Mouse (Mus musculus): ENCODE measurements around the gene Inhbe. TPM values are rescaled to one million over a fixed set of nuclear protein-coding genes. Genes with fewer than 3 reads are reported as not detected.

Gene Inhbe
- polyA plus RNA-seq (2016; fragmentation: Nextera tagmentation; extraction: Ambion mirVana): 0.08 TPM in 1 of 2 replicates, not detected in the other

- ATAC-seq (ENCODE audit: low FRiP score): no peak
- Histone ChIP-seq H3K27me3 (peaks cover 8% of the 10 kb centered on the region; the same call in 1 of the 2 replicates), H3K9me3 (replicated peaks) (no peaks in the 10 kb centered on the region), H3K27ac (no peak within 1 kb of the TSS), H3K4me3 (no peak within 1 kb of the TSS), H3K9ac (no peak within 1 kb of the TSS), H3K36me3 (no peaks in the 10 kb centered on the region), H3K4me2 (replicated peaks) (no peak within 1 kb of the TSS), H3K4me1 (peaks cover 5% of the 10 kb centered on the region; the same call in 1 of the 2 replicates)
- WGBS: 88% methylated on average over 18 of the region's 18 CpGs
Observed at GRCm38 (mm10) chr10:127353909-127354895, at the start of gene Inhbe. Inhbe (minus strand) TSS chr10:127354411.

DNA sequence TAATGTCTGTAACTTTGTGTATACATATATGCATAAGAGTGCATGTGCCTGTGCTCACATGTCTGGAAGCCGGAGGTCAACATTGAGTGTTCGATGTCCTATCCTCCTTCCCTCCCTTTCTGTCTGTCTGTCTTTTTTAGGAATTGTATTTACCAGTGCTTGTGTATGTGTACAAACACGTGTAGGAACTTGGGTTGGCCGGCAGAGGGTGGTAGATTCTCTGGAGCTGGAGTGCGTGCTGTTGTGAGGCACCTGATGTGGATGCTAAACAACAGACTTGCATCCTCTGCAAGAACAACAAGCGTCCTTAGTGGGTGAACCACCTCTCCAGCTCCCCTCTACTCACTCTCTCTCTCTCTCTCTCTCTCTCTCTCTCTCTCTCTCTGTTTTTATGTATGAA is 37.6 kb upstream of the Inhbe start:
- Histone ChIP-seq H3K27ac (no peak overlapping the region), H3K4me3 (no peak overlapping the region), H3K4me2 (replicated peaks) (no peak overlapping the region), H3K4me1 (no peaks in the 10 kb centered on the region), H3K9me3 (replicated peaks) (no peaks in the 10 kb centered on the region), H3K27me3 (no peaks in the 10 kb centered on the region), H3K9ac (no peak overlapping the region), H3K36me3 (peaks cover 24% of the 10 kb centered on the region)
- 81% methylated on average over 6 of the region's 6 CpGs for WGBS
- no peak for ATAC-seq (ENCODE audit: low FRiP score)

DNA sequence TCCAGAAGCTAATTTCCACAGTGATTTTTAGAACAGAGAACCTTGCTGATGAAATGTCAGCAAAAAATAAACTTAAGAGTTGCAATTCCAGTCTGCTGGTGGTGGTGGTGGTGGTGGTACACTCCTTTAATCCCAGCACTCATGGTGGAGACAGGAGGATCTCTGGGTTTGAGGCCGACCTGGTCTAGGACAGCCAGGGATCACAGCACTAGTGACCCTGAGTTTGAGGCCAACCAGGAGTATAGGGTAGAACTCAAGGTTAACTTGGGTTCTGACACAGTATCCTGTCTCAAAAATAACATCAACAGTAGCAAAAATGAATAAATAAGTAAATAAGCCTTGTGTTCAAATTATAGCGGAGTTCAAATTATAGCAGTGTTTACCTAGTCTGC is 27.5 kb upstream of the Inhbe start:
- no peaks in the 10 kb centered on the region for H3K36me3 ChIP-seq
- no peak for ATAC-seq (ENCODE audit: low FRiP score)
- H3K4me1 ChIP-seq: peaks cover 9% of the 10 kb centered on the region
- no peaks in the 10 kb centered on the region for H3K27me3 ChIP-seq
- H3K27ac ChIP-seq: peak overlapping the region; percentile 95; the same call in 1 of the 2 replicates
- H3K4me2 ChIP-seq (replicated peaks): peak overlapping the region; percentile 81
- 49% methylated on average over 2 of the region's 2 CpGs for WGBS
- H3K9me3 ChIP-seq (replicated peaks): no peaks in the 10 kb centered on the region
- H3K9ac ChIP-seq: peak overlapping the region; percentile 77; the same call in 1 of the 2 replicates
- peak overlapping the region; percentile 68 for H3K4me3 ChIP-seq

GRCm38 (mm10) chr10:127380767-127381742 is 26.8 kb upstream of the Inhbe start:
- no peaks in the 10 kb centered on the region for H3K36me3 ChIP-seq
- H3K9me3 ChIP-seq (replicated peaks): no peaks in the 10 kb centered on the region
- H3K9ac ChIP-seq: peak overlapping the region; percentile 77
- H3K4me2 ChIP-seq (replicated peaks): peak overlapping the region; percentile 81
- peak overlapping the region; percentile 68 for H3K4me3 ChIP-seq
- H3K4me1 ChIP-seq: peaks cover 9% of the 10 kb centered on the region
- H3K27me3 ChIP-seq: no peaks in the 10 kb centered on the region
- H3K27ac ChIP-seq: peak overlapping the region; percentile 95
- peak; percentile 83 for ATAC-seq (ENCODE audit: low FRiP score)
- 1% methylated on average over 38 of the region's 79 CpGs for whole genome bisulfite sequencing

GRCm38 (mm10) chr10:127380251-127380691 is 26.1 kb upstream of the Inhbe start, which contains the start of gene R3hdm2:
R3hdm2 (plus strand) TSS chr10:127380327.
- H3K4me1 ChIP-seq: peaks cover 9% of the 10 kb centered on the region
- H3K4me3 ChIP-seq: peak within 1 kb of the TSS; percentile 68
- no peaks in the 10 kb centered on the region for H3K9me3 ChIP-seq (replicated peaks)
- no peaks in the 10 kb centered on the region for H3K36me3 ChIP-seq
- peak within 1 kb of the TSS; percentile 77 for H3K9ac ChIP-seq
- peak within 1 kb of the TSS; percentile 81 for H3K4me2 ChIP-seq (replicated peaks)
- under 1% methylated on average over 52 of the region's 53 CpGs for WGBS
- peak within 1 kb of the TSS; percentile 95 for H3K27ac ChIP-seq
- H3K27me3 ChIP-seq: no peaks in the 10 kb centered on the region
- peak; percentile 96 for ATAC-seq (ENCODE audit: low FRiP score)

DNA sequence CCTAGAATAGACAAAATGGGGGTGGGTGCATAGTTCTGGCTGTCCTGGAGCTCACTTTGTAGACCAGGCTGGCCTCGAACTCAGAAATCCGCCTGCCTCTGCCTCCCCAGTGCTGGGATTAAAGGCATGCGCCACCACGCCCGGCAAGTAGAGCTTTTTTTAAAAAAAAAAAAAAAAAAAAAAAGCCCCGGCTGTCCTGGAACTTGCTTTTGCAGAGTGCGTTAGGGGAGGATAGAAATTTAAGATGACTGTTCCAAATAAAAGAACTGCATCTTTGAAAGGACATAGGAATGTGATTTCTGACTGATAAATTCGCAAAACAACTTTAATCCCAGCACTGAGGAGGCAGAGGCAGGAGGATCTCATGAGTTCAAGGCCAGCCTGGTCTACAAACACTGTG is 25.4 kb upstream of the Inhbe start:
- Histone ChIP-seq H3K27me3 (no peaks in the 10 kb centered on the region), H3K36me3 (no peaks in the 10 kb centered on the region), H3K4me1 (peaks cover 9% of the 10 kb centered on the region), H3K4me2 (replicated peaks) (peak overlapping the region; percentile 61), H3K9ac (no peak overlapping the region), H3K4me3 (peak overlapping the region; percentile 68), H3K27ac (peak overlapping the region; percentile 95), H3K9me3 (replicated peaks) (no peaks in the 10 kb centered on the region)
- 85% methylated on average over 8 of the region's 8 CpGs for WGBS
- no peak for ATAC-seq (ENCODE audit: low FRiP score)

- Histone ChIP-seq H3K4me3 (no peak overlapping the region), H3K4me1 (peaks cover 9% of the 10 kb centered on the region), H3K9ac (no peak overlapping the region), H3K4me2 (replicated peaks) (no peak overlapping the region), H3K36me3 (no peaks in the 10 kb centered on the region), H3K27me3 (no peaks in the 10 kb centered on the region), H3K9me3 (replicated peaks) (no peaks in the 10 kb centered on the region), H3K27ac (no peak overlapping the region)
- ATAC-seq (ENCODE audit: low FRiP score): no peak
- 74% methylated on average over 3 of the region's 3 CpGs for WGBS
Observed at GRCm38 (mm10) chr10:127377700-127378099, 23.5 kb upstream of the Inhbe start.

DNA sequence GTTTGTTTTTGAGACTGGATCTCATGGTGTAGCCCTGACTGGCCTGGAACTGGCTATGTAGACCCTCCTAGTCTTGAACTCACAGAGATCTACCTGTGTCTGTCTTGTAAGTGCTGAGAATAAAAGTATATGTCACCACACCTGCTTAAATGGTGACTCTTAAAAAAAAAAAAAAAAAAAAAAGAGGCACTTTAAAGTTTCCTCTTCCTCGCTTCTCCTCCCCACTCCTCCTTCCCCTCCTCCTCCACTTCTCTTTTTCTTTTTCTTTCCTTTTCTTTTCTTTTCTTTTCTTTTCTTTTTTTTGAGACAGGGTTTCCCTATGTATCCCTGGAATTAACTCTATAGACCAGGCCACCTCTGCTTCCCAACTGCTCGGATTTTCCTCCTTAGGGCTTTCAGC is 16.8 kb upstream of the Inhbe start:
- no peak for ATAC-seq (ENCODE audit: low FRiP score)
- H3K27me3 ChIP-seq: no peaks in the 10 kb centered on the region
- no peaks in the 10 kb centered on the region for H3K4me1 ChIP-seq
- no peaks in the 10 kb centered on the region for H3K36me3 ChIP-seq
- H3K4me2 ChIP-seq (replicated peaks): no peak overlapping the region
- no peak overlapping the region for H3K9ac ChIP-seq
- H3K9me3 ChIP-seq (replicated peaks): no peaks in the 10 kb centered on the region
- no peak overlapping the region for H3K4me3 ChIP-seq
- H3K27ac ChIP-seq: no peak overlapping the region
- 51% methylated on average over 2 of the region's 2 CpGs for WGBS

DNA sequence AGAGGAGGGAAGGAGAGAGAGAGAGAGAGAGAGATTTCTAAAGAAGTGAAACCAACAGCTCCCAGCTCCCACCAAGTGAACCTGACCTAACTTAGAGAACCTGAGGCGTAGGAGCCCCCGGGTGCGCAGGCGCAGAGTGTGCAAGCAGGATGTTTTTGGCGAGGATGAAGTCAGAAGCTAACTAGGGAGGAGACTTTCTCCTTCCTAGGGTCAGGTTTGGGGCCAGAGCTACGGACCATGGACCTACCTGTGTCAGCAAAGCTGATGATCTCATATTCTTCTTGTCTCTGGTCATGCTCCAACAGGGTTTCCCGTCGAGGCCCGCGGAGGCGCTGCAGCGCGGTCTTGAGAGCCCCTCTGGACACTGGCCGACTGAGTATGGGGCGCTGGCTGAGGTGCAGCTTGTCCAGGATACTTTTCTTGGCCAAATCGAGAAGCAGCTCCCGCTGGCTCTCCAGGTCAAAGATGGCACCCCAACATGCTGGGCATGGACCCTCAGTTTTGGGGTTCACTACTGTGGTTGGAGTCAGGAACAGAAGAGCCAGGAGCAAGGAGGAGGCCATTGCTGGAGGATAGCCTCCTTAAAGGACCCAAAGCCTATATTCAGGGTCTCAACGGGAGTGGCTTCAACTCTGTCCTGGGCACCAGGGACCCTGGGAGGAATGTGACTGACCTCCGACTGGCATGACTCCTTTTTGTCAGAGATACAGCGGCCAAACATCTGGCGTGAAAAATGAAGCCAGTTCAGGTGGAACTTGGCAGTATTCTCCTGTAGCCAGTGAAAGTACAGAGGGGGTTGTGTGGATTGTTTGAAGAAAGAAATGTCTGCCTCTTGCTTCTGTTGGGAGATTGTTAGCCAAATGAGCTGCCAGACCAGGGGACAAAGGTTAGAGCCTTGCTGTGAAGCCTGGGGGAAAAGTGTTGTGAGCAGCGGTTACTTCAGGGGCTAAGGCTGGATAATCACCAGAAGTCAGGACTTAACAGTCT is 15.9 kb upstream of the Inhbe start, which contains the start of gene Inhbc:
Gene Inhbc (minus strand): TSS at position 598 of the 987 bp plus-strand sequence.
- Histone ChIP-seq H3K9ac (no peak within 1 kb of the TSS), H3K36me3 (no peaks in the 10 kb centered on the region), H3K4me2 (replicated peaks) (no peak within 1 kb of the TSS), H3K4me1 (no peaks in the 10 kb centered on the region), H3K27me3 (no peaks in the 10 kb centered on the region), H3K27ac (no peak within 1 kb of the TSS), H3K9me3 (replicated peaks) (no peaks in the 10 kb centered on the region), H3K4me3 (no peak within 1 kb of the TSS)
- WGBS: 78% methylated on average over 22 of the region's 22 CpGs
- no peak for ATAC-seq (ENCODE audit: low FRiP score)

- Histone ChIP-seq H3K36me3 (no peaks in the 10 kb centered on the region), H3K4me3 (no peak overlapping the region), H3K9ac (no peak overlapping the region), H3K27me3 (no peaks in the 10 kb centered on the region), H3K4me1 (no peaks in the 10 kb centered on the region), H3K27ac (no peak overlapping the region), H3K4me2 (replicated peaks) (no peak overlapping the region), H3K9me3 (replicated peaks) (no peaks in the 10 kb centered on the region)
- whole genome bisulfite sequencing: 72% methylated on average over 2 of the region's 2 CpGs
- no peak for ATAC-seq (ENCODE audit: low FRiP score)
Observed at GRCm38 (mm10) chr10:127368273-127368672, 14.1 kb upstream of the Inhbe start.

DNA sequence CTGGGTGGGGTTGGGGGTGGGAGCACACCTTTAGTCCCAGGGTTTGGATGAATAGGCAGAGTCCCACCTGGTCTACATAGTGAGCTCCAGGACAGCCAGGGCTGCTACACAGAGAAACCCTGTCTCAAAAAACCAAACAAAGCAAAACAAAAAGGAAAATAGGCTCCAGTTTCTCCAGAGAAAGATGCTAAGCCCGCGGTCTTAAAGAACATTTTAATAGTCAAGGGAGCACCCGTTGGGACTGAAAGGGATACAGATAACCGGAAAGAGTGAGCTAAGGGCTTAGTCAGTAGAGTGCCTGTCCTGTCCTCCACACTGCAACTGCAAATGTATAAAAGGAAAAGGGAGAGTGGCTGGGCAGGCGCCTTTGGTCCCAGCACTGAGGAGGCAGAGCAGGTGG is 12.9 kb upstream of the Inhbe start:
- Histone ChIP-seq H3K9ac (no peak overlapping the region), H3K9me3 (replicated peaks) (no peaks in the 10 kb centered on the region), H3K4me3 (no peak overlapping the region), H3K4me2 (replicated peaks) (no peak overlapping the region), H3K27ac (no peak overlapping the region), H3K36me3 (no peaks in the 10 kb centered on the region), H3K4me1 (no peaks in the 10 kb centered on the region), H3K27me3 (no peaks in the 10 kb centered on the region)
- no peak for ATAC-seq (ENCODE audit: low FRiP score)
- WGBS: 75% methylated on average over 5 of the region's 5 CpGs

Measured in hindbrain, embryonic 12.5 days (tissue).